Mouse (Mus musculus) megakaryocyte, embryonic 14.5 days (primary cell): Measurements from ENCODE around the gene H2-M5.

Experiments
- FLI1 ChIP-seq: IDR thresholded peaks from 2 replicates; pipeline ENCODE4 v1.6.1; 2012; ENCODE audit warnings: low read length, inconsistent platforms, mixed read lengths
- GATA1 ChIP-seq: IDR thresholded peaks from 3 replicates; pipeline ENCODE4 v1.6.1; 2012; ENCODE audit warnings: mixed read lengths, low read length, inconsistent platforms, borderline replicate concordance

GRCm38 (mm10) chr17:36994528-36994927 is 5.2 kb upstream of the H2-M5 start:
- TF ChIP-seq GATA1 (no peak), FLI1 (no peak)
